Mouse (Mus musculus) heart, embryonic 10.5 days (tissue): ENCODE data around the gene Ramp3. TPM values are rescaled to one million over a fixed set of nuclear protein-coding genes. Genes with fewer than 3 reads are reported as not detected.

Experiments
- DNase-seq: peaks from one replicate; pipeline ENCODE4 v3.0.0-alpha.2; 2017; ENCODE audit warnings: low spot score
- H3K27ac ChIP-seq: fragments of 300-500 bp; sonication (generic); 2 replicates; pipeline ENCODE4 v1.5.1; 2016; ENCODE audit warnings: mild to moderate bottlenecking
- H3K27me3 ChIP-seq: fragments of 300-500 bp; sonication (generic); 2 replicates; pipeline ENCODE4 v1.6.1; 2016; ENCODE audit warnings: mild to moderate bottlenecking; ENCODE audit not compliant: poor library complexity, insufficient read depth, severe bottlenecking
- H3K36me3 ChIP-seq: fragments of 300-500 bp; sonication (generic); 2 replicates; pipeline ENCODE4 v1.6.1; 2016; ENCODE audit warnings: mild to moderate bottlenecking, moderate library complexity
- H3K4me1 ChIP-seq: fragments of 300-500 bp; sonication (generic); 2 replicates; pipeline ENCODE4 v1.6.1; 2016; ENCODE audit warnings: mild to moderate bottlenecking
- H3K4me3 ChIP-seq: fragments of 300-500 bp; sonication (generic); 2 replicates; pipeline ENCODE4 v1.5.1; 2016; ENCODE audit warnings: mild to moderate bottlenecking, moderate library complexity
- H3K9me3 ChIP-seq: fragments of 300-500 bp; sonication (generic); 2 replicates; pipeline ENCODE4 v1.6.1; 2016; ENCODE audit warnings: mild to moderate bottlenecking, moderate library complexity
- WGBS: fragments of 180-500 bp; shearing (Covaris S2); methylation state at CpG from one replicate; pipeline ENCODE4 v1.1.7; 2016; 5-methylcytosine and 5-hydroxymethylcytosine counted together
- polyA plus RNA-seq: library from polyadenylated mRNA; unstranded; fragments of >200 nt; fragmentation: Nextera tagmentation; extraction: Ambion mirVana; gene quantifications from 2 replicates; pipeline ENCODE4 v1.2.1, GENCODE M21; 2016

The Ramp3 gene
- polyA plus RNA-seq, 1 experiment from 2014 or later, result 2.5 TPM

DNA sequence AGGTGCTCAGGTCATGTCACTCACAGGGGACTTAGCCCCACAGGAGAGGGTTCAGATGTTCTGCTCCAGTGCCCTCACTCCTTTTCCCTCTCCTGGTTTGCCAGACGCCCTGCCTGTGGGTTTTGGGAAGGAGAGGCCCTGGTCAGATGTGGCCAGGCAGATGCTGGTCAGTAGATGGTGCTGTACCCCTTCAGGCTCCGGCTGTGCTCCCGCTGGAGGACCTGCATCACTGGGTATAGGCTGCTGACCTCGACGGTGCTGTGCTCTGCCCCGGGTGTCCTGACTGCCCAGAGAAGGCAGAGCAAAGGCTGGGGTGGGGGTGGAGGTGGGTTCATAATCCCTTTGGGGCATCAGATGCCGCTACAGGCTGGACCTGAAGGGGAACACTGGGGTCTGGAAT, 19.2 kb downstream of the Ramp3 start:
- H3K9me3 ChIP-seq, result no peaks in the 10 kb centered on the region
- no peak overlapping the region for H3K27ac ChIP-seq
- H3K4me3 ChIP-seq, result no peak overlapping the region
- H3K4me1 ChIP-seq, result peaks cover 11% of the 10 kb centered on the region; the same call in 1 of the 2 replicates
- no peaks in the 10 kb centered on the region for H3K36me3 ChIP-seq
- 28% methylated on average over 7 of the region's 7 CpGs for WGBS
- no peak for DNase-seq
- H3K27me3 ChIP-seq, result peaks cover 5% of the 10 kb centered on the region; the same call in 1 of the 2 replicates

DNA sequence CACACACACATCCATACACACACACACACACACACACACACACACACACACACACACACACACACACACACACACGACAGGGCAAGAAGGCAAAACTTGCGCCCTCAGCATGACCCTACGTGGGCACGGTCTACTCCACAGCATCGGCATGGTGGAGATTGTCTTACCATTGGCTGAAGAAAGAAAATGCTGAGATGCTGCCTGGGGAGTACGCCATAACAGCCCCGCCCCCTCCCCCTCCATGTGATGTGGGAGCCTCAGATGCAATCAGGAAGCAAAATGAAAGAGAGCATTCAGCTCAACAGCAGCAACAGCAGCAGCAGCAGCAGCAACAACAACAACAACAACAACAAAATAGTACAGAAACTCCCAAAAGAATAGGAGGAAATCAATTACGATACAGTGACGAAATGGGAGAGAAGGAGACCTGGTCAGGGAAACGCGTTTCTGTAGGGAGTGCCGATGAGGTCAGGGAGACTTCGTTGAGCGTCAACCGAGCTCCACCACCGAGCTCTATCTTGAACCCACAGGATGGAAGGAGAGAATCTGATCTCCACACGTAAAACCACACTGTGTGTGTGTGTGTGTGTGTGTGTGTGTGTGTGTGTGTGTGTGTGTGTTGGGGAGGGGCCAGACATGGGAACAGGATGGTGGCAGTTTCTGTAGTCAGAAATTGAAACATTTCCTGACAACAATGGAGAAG, 21.5 kb downstream of the Ramp3 start:
- peak overlapping the region; percentile 34; the same call in 1 of the 2 replicates for H3K4me3 ChIP-seq
- WGBS, result 55% methylated on average over 17 of the region's 17 CpGs

DNA sequence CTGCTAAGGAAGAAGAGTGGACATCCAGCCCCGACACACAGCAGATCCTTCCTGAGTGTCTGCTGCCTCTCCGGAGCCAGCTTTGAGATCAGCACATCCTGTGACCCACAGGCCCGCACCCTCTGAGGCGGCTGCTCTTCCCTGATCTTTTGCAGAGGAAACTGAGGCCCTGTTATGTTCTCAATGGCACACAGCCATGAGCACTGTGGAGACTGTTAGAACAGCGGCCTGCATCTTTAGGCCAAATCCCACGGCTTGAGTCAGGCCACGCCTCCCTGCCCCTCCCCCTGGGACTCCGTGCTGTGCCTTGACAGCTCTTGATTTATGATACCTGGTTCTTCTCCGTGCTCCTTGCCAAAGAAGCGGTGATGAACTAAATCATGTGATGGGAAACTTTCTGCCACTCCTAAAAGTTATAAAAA, 22.1 kb downstream of the Ramp3 start:
- H3K36me3 ChIP-seq, result no peaks in the 10 kb centered on the region
- WGBS, result 24% methylated on average over 10 of the region's 10 CpGs
- peak overlapping the region; percentile 34; the same call in 1 of the 2 replicates for H3K4me3 ChIP-seq
- H3K4me1 ChIP-seq, result peaks cover 11% of the 10 kb centered on the region; the same call in 1 of the 2 replicates
- DNase-seq, result no peak
- peaks cover 5% of the 10 kb centered on the region; the same call in 1 of the 2 replicates for H3K27me3 ChIP-seq
- H3K27ac ChIP-seq, result peak overlapping the region; percentile 54; the same call in 1 of the 2 replicates
- H3K9me3 ChIP-seq, result no peaks in the 10 kb centered on the region

More for the DNA sequence above, 21.5 kb downstream of the Ramp3 start:
- H3K27ac ChIP-seq, result peak overlapping the region; percentile 54; the same call in 1 of the 2 replicates
- DNase-seq, result no peak
- H3K9me3 ChIP-seq, result no peaks in the 10 kb centered on the region
- peaks cover 5% of the 10 kb centered on the region; the same call in 1 of the 2 replicates for H3K27me3 ChIP-seq
- H3K36me3 ChIP-seq, result no peaks in the 10 kb centered on the region
- peaks cover 11% of the 10 kb centered on the region; the same call in 1 of the 2 replicates for H3K4me1 ChIP-seq

DNA sequence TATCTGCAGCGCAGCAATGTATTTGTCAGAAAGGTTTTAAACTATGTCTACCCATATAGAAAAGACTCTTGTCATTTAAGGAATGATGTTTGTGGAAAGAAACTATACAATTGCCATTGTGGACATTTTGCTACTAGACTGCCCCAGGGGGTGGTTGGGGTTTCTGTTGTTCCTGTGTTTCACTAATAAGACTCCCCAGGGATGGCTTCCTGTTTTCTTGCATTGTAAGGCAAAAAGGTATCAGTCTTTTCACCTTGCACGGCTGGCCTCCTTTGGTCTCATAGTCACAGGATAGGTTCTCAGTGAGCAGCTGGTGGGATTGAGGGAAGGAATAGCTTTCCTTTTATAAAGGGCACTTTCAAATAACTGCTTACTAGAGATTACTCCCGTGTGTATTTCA, 26.4 kb downstream of the Ramp3 start:
- no peaks in the 10 kb centered on the region for H3K36me3 ChIP-seq
- no peaks in the 10 kb centered on the region for H3K9me3 ChIP-seq
- no peaks in the 10 kb centered on the region for H3K27me3 ChIP-seq
- 71% methylated on average over 3 of the region's 3 CpGs for WGBS
- no peak overlapping the region for H3K27ac ChIP-seq
- no peak overlapping the region for H3K4me3 ChIP-seq
- no peak for DNase-seq
- H3K4me1 ChIP-seq, result 0 out of 2 replicates have a peak, but pooled peaks cover 3% of the 10 kb centered on the region

DNA sequence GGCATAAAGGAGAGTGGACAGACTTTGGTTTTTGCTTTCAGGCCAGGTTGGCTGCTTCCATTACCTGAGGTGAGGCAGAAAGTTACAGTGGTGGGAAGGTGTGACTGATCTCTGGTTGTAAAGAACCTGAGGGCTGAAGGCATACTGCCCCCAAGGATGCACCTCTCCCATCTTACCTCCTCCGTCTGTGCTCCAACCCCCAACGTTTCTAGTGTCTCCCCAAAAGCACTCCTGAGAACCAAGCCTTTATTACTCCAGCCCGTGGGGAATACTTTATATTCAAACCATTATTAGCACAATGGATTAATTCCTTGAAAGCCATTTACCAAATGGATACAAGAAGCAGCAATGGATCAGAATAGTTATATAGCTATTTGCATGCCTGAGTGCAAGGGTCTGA, 30.6 kb downstream of the Ramp3 start:
- no peaks in the 10 kb centered on the region for H3K36me3 ChIP-seq
- no peaks in the 10 kb centered on the region for H3K27me3 ChIP-seq
- H3K4me1 ChIP-seq, result no peaks in the 10 kb centered on the region
- no peak overlapping the region for H3K27ac ChIP-seq
- H3K9me3 ChIP-seq, result no peaks in the 10 kb centered on the region
- 62% methylated on average over 3 of the region's 3 CpGs for WGBS
- DNase-seq, result no peak
- no peak overlapping the region for H3K4me3 ChIP-seq

DNA sequence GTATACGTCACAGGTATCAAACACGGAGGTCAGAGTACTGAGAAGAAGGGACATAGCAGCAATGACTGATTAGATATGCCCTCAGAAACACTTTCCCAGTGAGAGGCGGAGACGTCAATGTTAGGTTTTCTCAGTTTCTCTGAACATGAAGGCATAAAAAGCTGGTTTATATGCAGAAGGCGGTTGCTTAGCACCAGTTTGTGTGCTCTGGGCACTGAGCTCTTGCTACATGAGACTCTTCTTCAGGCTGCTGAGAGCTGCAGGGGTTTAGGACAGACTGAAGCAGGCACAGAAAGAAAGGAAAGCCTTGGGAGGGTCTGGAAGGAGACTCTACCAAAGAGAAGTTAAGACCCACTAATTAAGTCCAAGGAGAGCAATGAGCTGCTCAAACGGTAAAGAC, 34.0 kb downstream of the Ramp3 start:
- no peak for DNase-seq
- Histone ChIP-seq H3K4me1 (no peaks in the 10 kb centered on the region), H3K9me3 (no peaks in the 10 kb centered on the region), H3K4me3 (no peak overlapping the region), H3K27ac (no peak overlapping the region), H3K27me3 (no peaks in the 10 kb centered on the region), H3K36me3 (no peaks in the 10 kb centered on the region)
- WGBS, result 58% methylated on average over 6 of the region's 6 CpGs

DNA sequence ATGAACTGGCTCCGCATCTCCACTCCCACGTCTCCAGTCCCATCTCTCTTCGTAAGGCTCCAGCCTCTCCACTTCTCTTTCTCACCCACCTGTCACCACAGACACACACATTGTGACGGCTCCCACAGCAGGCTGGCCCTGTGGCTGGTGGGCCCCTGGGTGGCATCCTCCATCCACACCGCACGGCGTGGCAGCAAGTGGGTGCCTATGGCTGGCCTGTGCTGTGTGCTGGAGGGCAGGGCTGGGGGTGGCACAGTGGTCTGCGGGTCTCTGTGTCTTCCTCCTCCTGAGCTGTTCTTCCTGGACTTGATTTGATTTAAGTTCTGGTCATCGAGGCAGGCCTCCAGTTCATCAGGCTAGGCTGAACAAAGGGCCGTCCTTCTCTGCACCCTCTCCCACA, 35.8 kb downstream of the Ramp3 start:
- H3K27ac ChIP-seq, result no peak overlapping the region
- 84% methylated on average over 10 of the region's 10 CpGs for WGBS
- DNase-seq, result no peak

DNA sequence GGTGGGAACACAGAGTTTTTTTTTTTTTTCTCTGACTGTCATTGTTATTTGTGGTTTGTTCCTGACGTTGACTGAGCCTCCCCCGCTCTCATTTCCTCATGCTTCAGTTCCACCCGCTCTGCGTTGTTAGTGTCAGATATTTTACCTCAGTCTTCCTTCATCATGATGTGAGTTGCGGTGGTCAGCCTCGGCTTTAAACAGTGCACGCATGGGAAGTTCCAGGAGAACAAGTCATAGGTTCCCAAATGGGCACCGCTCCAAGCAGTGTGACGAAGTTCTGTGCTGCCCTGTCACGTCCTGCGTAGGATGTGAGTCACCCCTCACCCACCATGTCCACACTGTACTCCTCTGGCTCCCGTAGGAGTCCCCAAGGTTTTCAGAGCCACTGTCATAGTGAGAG, 36.9 kb downstream of the Ramp3 start:
- Histone ChIP-seq H3K4me3 (no peak overlapping the region), H3K36me3 (no peaks in the 10 kb centered on the region), H3K4me1 (no peaks in the 10 kb centered on the region), H3K27ac (no peak overlapping the region), H3K27me3 (no peaks in the 10 kb centered on the region), H3K9me3 (no peaks in the 10 kb centered on the region)
- 58% methylated on average over 12 of the region's 12 CpGs for WGBS
- DNase-seq, result no peak

More for the DNA sequence above, 35.8 kb downstream of the Ramp3 start:
- Histone ChIP-seq H3K4me1 (no peaks in the 10 kb centered on the region), H3K4me3 (no peak overlapping the region), H3K9me3 (no peaks in the 10 kb centered on the region), H3K36me3 (no peaks in the 10 kb centered on the region), H3K27me3 (no peaks in the 10 kb centered on the region)

DNA sequence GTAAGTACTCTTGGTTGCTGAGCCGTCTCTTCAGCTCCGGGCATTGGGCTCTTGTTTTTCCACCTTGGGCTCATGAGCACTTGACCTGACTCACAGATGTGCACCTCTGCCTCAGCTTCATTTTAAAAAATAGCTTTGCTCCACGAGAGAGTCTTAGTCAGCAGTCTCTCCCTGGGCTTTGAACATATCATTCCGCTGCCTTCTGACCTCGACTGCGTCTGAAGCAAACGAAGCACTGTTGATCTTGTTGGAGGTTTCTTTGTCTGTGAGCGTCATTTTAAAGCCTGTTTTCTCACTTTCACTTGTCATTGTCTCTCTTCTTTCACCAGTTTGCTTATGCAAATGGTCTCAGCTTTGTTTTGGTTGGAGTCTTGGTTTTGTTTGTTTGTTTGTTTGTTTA, 38.2 kb downstream of the Ramp3 start:
- WGBS, result 76% methylated on average over 8 of the region's 8 CpGs
- H3K4me1 ChIP-seq, result no peaks in the 10 kb centered on the region
- no peak overlapping the region for H3K4me3 ChIP-seq
- no peak for DNase-seq
- H3K36me3 ChIP-seq, result no peaks in the 10 kb centered on the region
- H3K27me3 ChIP-seq, result no peaks in the 10 kb centered on the region
- no peaks in the 10 kb centered on the region for H3K9me3 ChIP-seq
- H3K27ac ChIP-seq, result no peak overlapping the region

DNA sequence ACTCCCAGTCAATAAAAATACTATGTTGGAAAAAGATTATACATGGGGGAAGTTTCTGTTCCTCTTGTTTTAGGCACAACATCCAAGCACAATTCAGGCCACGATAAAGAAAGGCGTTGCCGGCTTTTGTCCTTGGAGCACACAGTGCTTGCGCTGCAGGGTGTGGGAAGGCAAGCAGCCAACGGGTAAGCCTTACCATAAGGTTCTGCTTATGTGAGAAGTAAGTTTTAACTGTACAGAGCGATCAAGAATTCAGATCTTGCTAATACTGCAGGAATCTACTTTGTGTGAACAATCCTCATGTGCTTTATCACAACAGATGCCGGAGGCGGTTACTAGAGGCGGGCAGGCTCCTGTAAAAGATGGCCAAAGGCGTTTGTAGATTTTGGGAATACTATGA, 39.4 kb downstream of the Ramp3 start:
- Histone ChIP-seq H3K27ac (no peak overlapping the region), H3K9me3 (no peaks in the 10 kb centered on the region), H3K4me3 (no peak overlapping the region), H3K4me1 (no peaks in the 10 kb centered on the region), H3K36me3 (no peaks in the 10 kb centered on the region), H3K27me3 (no peaks in the 10 kb centered on the region)
- DNase-seq, result no peak
- WGBS, result 88% methylated on average over 10 of the region's 10 CpGs

DNA sequence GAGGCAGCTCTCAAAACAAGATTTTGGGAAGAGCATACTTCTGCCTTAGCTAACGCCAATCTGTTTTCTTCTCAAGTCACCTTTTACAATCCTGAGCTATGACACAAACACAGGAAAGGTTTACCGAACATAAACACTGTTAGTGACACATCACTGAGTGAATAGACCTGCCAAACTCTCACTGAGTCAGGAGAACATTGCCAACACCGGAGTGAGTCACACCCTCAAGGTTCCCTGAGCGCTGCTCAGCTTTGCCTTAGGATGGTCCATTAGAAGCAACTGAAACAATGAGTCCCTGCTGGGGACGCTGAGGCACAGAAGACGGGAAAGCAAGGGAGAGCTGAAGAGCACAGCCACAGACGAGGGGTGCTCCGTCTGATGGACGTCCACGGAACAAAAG, 40.0 kb downstream of the Ramp3 start:
- Histone ChIP-seq H3K4me3 (no peak overlapping the region), H3K27me3 (no peaks in the 10 kb centered on the region), H3K9me3 (no peaks in the 10 kb centered on the region), H3K27ac (no peak overlapping the region), H3K36me3 (no peaks in the 10 kb centered on the region), H3K4me1 (no peaks in the 10 kb centered on the region)
- WGBS, result 83% methylated on average over 10 of the region's 10 CpGs
- no peak for DNase-seq

DNA sequence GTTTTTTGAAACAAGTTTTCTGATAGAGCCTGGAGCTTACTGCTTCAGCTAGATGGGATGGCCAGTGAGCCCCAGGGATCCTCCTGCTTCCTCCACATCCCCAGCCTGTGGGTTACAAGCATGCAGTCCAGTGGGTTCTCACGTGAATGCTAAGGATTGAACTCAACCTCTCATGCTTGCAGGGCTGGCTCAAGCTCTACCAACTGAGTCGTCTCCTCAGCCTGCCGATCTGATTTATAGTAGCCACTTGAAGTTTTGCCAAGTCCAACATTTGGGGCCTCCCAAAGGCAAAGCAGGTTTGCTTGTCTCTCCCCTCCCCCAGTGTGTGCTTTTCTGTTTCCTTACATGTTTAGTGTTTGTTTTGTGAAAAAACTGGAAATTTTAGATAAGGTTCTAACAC, 43.9 kb downstream of the Ramp3 start:
- 76% methylated on average over 3 of the region's 3 CpGs for WGBS

DNA sequence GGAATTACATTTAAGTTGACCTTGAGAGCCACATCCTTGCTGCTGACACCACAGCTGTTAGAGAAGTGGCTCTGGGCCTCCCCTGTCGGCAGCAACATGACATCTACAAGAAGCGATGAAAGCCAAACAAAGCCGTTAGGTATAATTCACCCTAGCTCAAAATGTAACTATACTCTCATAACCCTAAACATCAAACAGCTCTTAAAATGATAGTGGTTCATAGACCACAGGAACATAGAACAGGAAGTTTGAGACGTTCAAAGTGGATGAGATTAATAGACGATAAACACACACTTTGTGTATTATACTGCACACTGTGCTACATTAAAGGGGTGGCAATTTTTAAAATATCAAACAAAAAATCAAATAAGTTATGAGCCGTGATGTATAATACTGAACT, 46.5 kb downstream of the Ramp3 start:
- Histone ChIP-seq H3K9me3 (peaks cover 7% of the 10 kb centered on the region), H3K36me3 (no peaks in the 10 kb centered on the region)
- WGBS, result 80% methylated on average over 6 of the region's 6 CpGs

More for the DNA sequence above, 43.9 kb downstream of the Ramp3 start:
- no peaks in the 10 kb centered on the region for H3K36me3 ChIP-seq
- no peaks in the 10 kb centered on the region for H3K9me3 ChIP-seq
- no peaks in the 10 kb centered on the region for H3K27me3 ChIP-seq
- H3K4me3 ChIP-seq, result no peak overlapping the region
- H3K27ac ChIP-seq, result no peak overlapping the region
- DNase-seq, result no peak
- H3K4me1 ChIP-seq, result no peaks in the 10 kb centered on the region

More for the DNA sequence above, 46.5 kb downstream of the Ramp3 start:
- H3K27me3 ChIP-seq, result no peaks in the 10 kb centered on the region
- DNase-seq, result no peak
- no peaks in the 10 kb centered on the region for H3K4me1 ChIP-seq
- H3K4me3 ChIP-seq, result no peak overlapping the region
- no peak overlapping the region for H3K27ac ChIP-seq
